Mouse (Mus musculus): ENCODE data around the gene Ppil6. TPM values are rescaled to one million over a fixed set of nuclear protein-coding genes. Genes with fewer than 3 reads are reported as not detected.

Gene Ppil6
- polyA plus RNA-seq, 1 experiment from 2014 or later: 1.7 TPM

- no peaks in the 10 kb centered on the region for H3K9me3 ChIP-seq (replicated peaks)
- H3K27me3 ChIP-seq (ENCODE audit: low read depth, poor library complexity, severe bottlenecking): no peaks in the 10 kb centered on the region
- H3K27ac ChIP-seq (replicated peaks): no peak overlapping the region
- DNase-seq (ENCODE audit: low spot score): no peak
- H3K36me3 ChIP-seq: peaks cover 15% of the 10 kb centered on the region
- H3K4me3 ChIP-seq: no peak overlapping the region
- H3K4me1 ChIP-seq: peaks cover 8% of the 10 kb centered on the region
- 86% methylated on average over 3 of the region's 3 CpGs for WGBS
These were observed 19.5 kb upstream of the Ppil6 start for GRCm38 (mm10) chr10:41470693-41471092.

- Histone ChIP-seq H3K27ac (replicated peaks) (no peak overlapping the region), H3K4me3 (no peak overlapping the region), H3K4me1 (peaks cover 23% of the 10 kb centered on the region), H3K9me3 (replicated peaks) (no peaks in the 10 kb centered on the region), H3K27me3 (ENCODE audit: low read depth, poor library complexity, severe bottlenecking) (no peaks in the 10 kb centered on the region), H3K36me3 (peaks cover 5% of the 10 kb centered on the region; the same call in 1 of the 2 replicates)
- no peak for DNase-seq (ENCODE audit: low spot score)
These were observed 17.7 kb upstream of the Ppil6 start for GRCm38 (mm10) chr10:41472534-41472933.

GRCm38 (mm10) chr10:41472962-41473481, 17.2 kb upstream of the Ppil6 start:
- Histone ChIP-seq H3K4me1 (peaks cover 27% of the 10 kb centered on the region), H3K4me3 (no peak overlapping the region), H3K27me3 (ENCODE audit: low read depth, poor library complexity, severe bottlenecking) (no peaks in the 10 kb centered on the region), H3K27ac (replicated peaks) (no peak overlapping the region), H3K9me3 (replicated peaks) (no peaks in the 10 kb centered on the region), H3K36me3 (peaks cover 5% of the 10 kb centered on the region; the same call in 1 of the 2 replicates)
- 83% methylated on average over 5 of the region's 5 CpGs for WGBS
- DNase-seq (ENCODE audit: low spot score): no peak

- Histone ChIP-seq H3K4me1 (peaks cover 36% of the 10 kb centered on the region), H3K9me3 (replicated peaks) (no peaks in the 10 kb centered on the region), H3K27ac (replicated peaks) (no peak overlapping the region), H3K4me3 (no peak overlapping the region), H3K27me3 (ENCODE audit: low read depth, poor library complexity, severe bottlenecking) (no peaks in the 10 kb centered on the region), H3K36me3 (peaks cover 9% of the 10 kb centered on the region)
- WGBS: 86% methylated on average over 6 of the region's 6 CpGs
- DNase-seq (ENCODE audit: low spot score): no peak
These were observed 16.3 kb upstream of the Ppil6 start for GRCm38 (mm10) chr10:41473782-41474468.

GRCm38 (mm10) chr10:41474981-41475391, 15.3 kb upstream of the Ppil6 start:
- no peak for DNase-seq (ENCODE audit: low spot score)
- H3K36me3 ChIP-seq: peaks cover 20% of the 10 kb centered on the region
- H3K27me3 ChIP-seq (ENCODE audit: low read depth, poor library complexity, severe bottlenecking): no peaks in the 10 kb centered on the region
- H3K27ac ChIP-seq (replicated peaks): no peak overlapping the region
- no peak overlapping the region for H3K4me3 ChIP-seq
- H3K9me3 ChIP-seq (replicated peaks): no peaks in the 10 kb centered on the region
- peaks cover 39% of the 10 kb centered on the region for H3K4me1 ChIP-seq
- WGBS: 81% methylated on average over 1 of the region's 1 CpGs

GRCm38 (mm10) chr10:41476171-41477017, 13.8 kb upstream of the Ppil6 start, which contains the start of gene Mical1:
Gene Mical1, plus strand, starts transcription at chr10:41476314.
- WGBS: under 1% methylated on average over 35 of the region's 35 CpGs
- Histone ChIP-seq H3K27me3 (ENCODE audit: low read depth, poor library complexity, severe bottlenecking) (no peaks in the 10 kb centered on the region), H3K27ac (replicated peaks) (peak within 1 kb of the TSS; percentile 93)

GRCm38 (mm10) chr10:41477018-41477277, 13.3 kb upstream of the Ppil6 start:
- peak overlapping the region; percentile 71 for H3K4me3 ChIP-seq
- 1% methylated on average over 9 of the region's 9 CpGs for WGBS
- peak overlapping the region; percentile 93 for H3K27ac ChIP-seq (replicated peaks)
- peaks cover 40% of the 10 kb centered on the region for H3K36me3 ChIP-seq
- H3K4me1 ChIP-seq: peaks cover 42% of the 10 kb centered on the region
- H3K27me3 ChIP-seq (ENCODE audit: low read depth, poor library complexity, severe bottlenecking): no peaks in the 10 kb centered on the region
- no peaks in the 10 kb centered on the region for H3K9me3 ChIP-seq (replicated peaks)
- peak; percentile 67 for DNase-seq (ENCODE audit: low spot score)

More at GRCm38 (mm10) chr10:41476171-41477017, 13.8 kb upstream of the Ppil6 start, which contains the start of gene Mical1:
- DNase-seq (ENCODE audit: low spot score): peak; percentile 77
- Histone ChIP-seq H3K9me3 (replicated peaks) (no peaks in the 10 kb centered on the region), H3K4me3 (peak within 1 kb of the TSS; percentile 71), H3K4me1 (peaks cover 42% of the 10 kb centered on the region), H3K36me3 (peaks cover 34% of the 10 kb centered on the region)

- peak overlapping the region; percentile 93 for H3K27ac ChIP-seq (replicated peaks)
- peak; percentile 74 for DNase-seq (ENCODE audit: low spot score)
- peak overlapping the region; percentile 71 for H3K4me3 ChIP-seq
- no peaks in the 10 kb centered on the region for H3K27me3 ChIP-seq (ENCODE audit: low read depth, poor library complexity, severe bottlenecking)
- H3K36me3 ChIP-seq: peaks cover 45% of the 10 kb centered on the region
- no peaks in the 10 kb centered on the region for H3K9me3 ChIP-seq (replicated peaks)
- peaks cover 42% of the 10 kb centered on the region for H3K4me1 ChIP-seq
- WGBS: 2% methylated on average over 20 of the region's 20 CpGs
These were observed 12.7 kb upstream of the Ppil6 start for GRCm38 (mm10) chr10:41477278-41478181.

- H3K27ac ChIP-seq (replicated peaks): no peak overlapping the region
- H3K4me3 ChIP-seq: no peak overlapping the region
- H3K36me3 ChIP-seq: peaks cover 70% of the 10 kb centered on the region
- no peaks in the 10 kb centered on the region for H3K27me3 ChIP-seq (ENCODE audit: low read depth, poor library complexity, severe bottlenecking)
- 92% methylated on average over 3 of the region's 3 CpGs for WGBS
- peaks cover 42% of the 10 kb centered on the region for H3K4me1 ChIP-seq
- no peak for DNase-seq (ENCODE audit: low spot score)
- no peaks in the 10 kb centered on the region for H3K9me3 ChIP-seq (replicated peaks)
These were observed 10.3 kb upstream of the Ppil6 start for GRCm38 (mm10) chr10:41479961-41480360.

GRCm38 (mm10) chr10:41480938-41481880, 9.0 kb upstream of the Ppil6 start:
- H3K36me3 ChIP-seq: peaks cover 82% of the 10 kb centered on the region
- no peak overlapping the region for H3K27ac ChIP-seq (replicated peaks)
- peaks cover 35% of the 10 kb centered on the region for H3K4me1 ChIP-seq
- H3K9me3 ChIP-seq (replicated peaks): no peaks in the 10 kb centered on the region
- no peak for DNase-seq (ENCODE audit: low spot score)
- H3K27me3 ChIP-seq (ENCODE audit: low read depth, poor library complexity, severe bottlenecking): no peaks in the 10 kb centered on the region
- no peak overlapping the region for H3K4me3 ChIP-seq
- 74% methylated on average over 33 of the region's 33 CpGs for WGBS

- no peaks in the 10 kb centered on the region for H3K9me3 ChIP-seq (replicated peaks)
- DNase-seq (ENCODE audit: low spot score): no peak
- H3K4me1 ChIP-seq: peaks cover 35% of the 10 kb centered on the region
- WGBS: 86% methylated on average over 7 of the region's 7 CpGs
- no peaks in the 10 kb centered on the region for H3K27me3 ChIP-seq (ENCODE audit: low read depth, poor library complexity, severe bottlenecking)
- H3K27ac ChIP-seq (replicated peaks): no peak overlapping the region
- H3K36me3 ChIP-seq: peaks cover 95% of the 10 kb centered on the region
- H3K4me3 ChIP-seq: no peak overlapping the region
These were observed 7.8 kb upstream of the Ppil6 start for GRCm38 (mm10) chr10:41482446-41482845.
